Mouse (Mus musculus): Measurements from ENCODE around the gene Scd4.

The Scd4 gene

GRCm38 (mm10) chr19:44332833-44333623 is at the start of gene Scd4:
Gene Scd4 (plus strand): TSS chr19:44333092.
- no peak for DNase-seq

GRCm38 (mm10) chr19:44283157-44284024 is 49.5 kb upstream of the Scd4 start:
- DNase-seq, result peak; percentile 38

GRCm38 (mm10) chr19:44284025-44284695 is 48.7 kb upstream of the Scd4 start:
- peak; percentile 95 for DNase-seq

- no peak for DNase-seq
Measured at GRCm38 (mm10) chr19:44284723-44285122, 48.2 kb upstream of the Scd4 start.

- no peak for DNase-seq
Measured at GRCm38 (mm10) chr19:44285554-44285953, 47.3 kb upstream of the Scd4 start.

- no peak for DNase-seq
Measured at GRCm38 (mm10) chr19:44286109-44286508, 46.8 kb upstream of the Scd4 start.

GRCm38 (mm10) chr19:44287415-44288110 is 45.3 kb upstream of the Scd4 start:
- no peak for DNase-seq

GRCm38 (mm10) chr19:44292083-44292482 is 40.8 kb upstream of the Scd4 start:
- no peak for DNase-seq

GRCm38 (mm10) chr19:44292483-44292882 is 40.4 kb upstream of the Scd4 start:
- peak; percentile 34 for DNase-seq

GRCm38 (mm10) chr19:44292941-44293768 is 39.7 kb upstream of the Scd4 start, which contains the start of gene Scd2:
Gene Scd2 (plus strand): TSS chr19:44293674.
- no peak for DNase-seq

GRCm38 (mm10) chr19:44293769-44294551 is 38.9 kb upstream of the Scd4 start:
- peak; percentile 81 for DNase-seq

- peak; percentile 97 for DNase-seq
Measured at GRCm38 (mm10) chr19:44294588-44295041, 38.3 kb upstream of the Scd4 start.

- peak; percentile 32 for DNase-seq
Measured at GRCm38 (mm10) chr19:44295251-44295650, 37.6 kb upstream of the Scd4 start.

GRCm38 (mm10) chr19:44295741-44296140 is 37.2 kb upstream of the Scd4 start:
- peak; percentile 95 for DNase-seq

GRCm38 (mm10) chr19:44296186-44296585 is 36.7 kb upstream of the Scd4 start:
- DNase-seq, result peak; percentile 42

GRCm38 (mm10) chr19:44297068-44297760 is 35.7 kb upstream of the Scd4 start:
- DNase-seq, result no peak

GRCm38 (mm10) chr19:44297862-44298261 is 35.0 kb upstream of the Scd4 start:
- no peak for DNase-seq

- no peak for DNase-seq
Measured at GRCm38 (mm10) chr19:44299078-44299477, 33.8 kb upstream of the Scd4 start.

- no peak for DNase-seq
Measured at GRCm38 (mm10) chr19:44299902-44300301, 33.0 kb upstream of the Scd4 start.

- DNase-seq, result no peak
Measured at GRCm38 (mm10) chr19:44300520-44300919, 32.4 kb upstream of the Scd4 start.
